Mouse (Mus musculus) intestine, postnatal 0 days (tissue): Measurements from ENCODE around the gene Zfp967. TPM values are rescaled to one million over a fixed set of nuclear protein-coding genes. Genes with fewer than 3 reads are reported as not detected.
"Not testable (repeated sequence)": the region's sequence is repeated elsewhere in the genome, so short reads cannot be mapped to it uniquely, and the experiment has no call there.

Experiments used
- ATAC-seq: fragments of 200-750 bp; cut with Nextera tagmentation; 2 replicates; pipeline ENCODE4 v1.8.0; 2017; ENCODE audit warnings: mild to moderate bottlenecking, moderate TSS enrichment, moderate library complexity
- H3K27ac ChIP-seq: fragments of 300-500 bp; sonication (generic); 2 replicates; pipeline ENCODE4 v1.5.1; 2014; ENCODE audit warnings: mild to moderate bottlenecking, low read depth, low read length, moderate library complexity
- H3K27me3 ChIP-seq: fragments of 300-500 bp; sonication (generic); replicated peaks from 2 replicates; pipeline ENCODE4 v1.6.1; 2014; ENCODE audit warnings: low read length, mixed read lengths; ENCODE audit not compliant: control insufficient read depth, insufficient read depth
- H3K36me3 ChIP-seq: fragments of 300-500 bp; sonication (generic); 2 replicates; pipeline ENCODE4 v1.6.1; 2014; ENCODE audit warnings: mild to moderate bottlenecking, moderate library complexity; ENCODE audit not compliant: control insufficient read depth, insufficient read depth
- H3K4me1 ChIP-seq: fragments of 300-500 bp; sonication (generic); replicated peaks from 2 replicates; pipeline ENCODE4 v1.6.1; 2014; ENCODE audit warnings: antibody characterized with exemption, low read length, mixed read lengths; ENCODE audit not compliant: control insufficient read depth, insufficient read depth
- H3K4me2 ChIP-seq: fragments of 300-500 bp; sonication (generic); replicated peaks from 2 replicates; pipeline ENCODE4 v1.6.1; 2014; ENCODE audit warnings: low read depth, mild to moderate bottlenecking, moderate library complexity
- H3K4me3 ChIP-seq: fragments of 300-500 bp; sonication (generic); 2 replicates; pipeline ENCODE4 v1.5.1; 2014; ENCODE audit warnings: low read depth, low read length
- H3K9ac ChIP-seq: fragments of 300-500 bp; sonication (generic); 2 replicates; pipeline ENCODE4 v1.6.1; 2014; ENCODE audit warnings: mild to moderate bottlenecking, low read depth, low read length
- H3K9me3 ChIP-seq: fragments of 300-500 bp; sonication (generic); 2 replicates; pipeline ENCODE4 v1.6.1; 2016; ENCODE audit warnings: mixed run types; ENCODE audit not compliant: control insufficient read depth
- WGBS: fragments of 180-500 bp; shearing (Covaris S2); extraction: QIAGEN DNeasy Blood & Tissue Kit; methylation state at CpG from one replicate; pipeline ENCODE4 v1.1.7; 2014; 5-methylcytosine and 5-hydroxymethylcytosine counted together
- polyA plus RNA-seq: library from polyadenylated mRNA; unstranded; fragments of >200 nt; fragmentation: Nextera tagmentation; extraction: Ambion mirVana; gene quantifications from 2 replicates; pipeline ENCODE4 v1.2.1, GENCODE M21; 2015

Zfp967 gene
- not detected in 2 replicates for polyA plus RNA-seq

DNA sequence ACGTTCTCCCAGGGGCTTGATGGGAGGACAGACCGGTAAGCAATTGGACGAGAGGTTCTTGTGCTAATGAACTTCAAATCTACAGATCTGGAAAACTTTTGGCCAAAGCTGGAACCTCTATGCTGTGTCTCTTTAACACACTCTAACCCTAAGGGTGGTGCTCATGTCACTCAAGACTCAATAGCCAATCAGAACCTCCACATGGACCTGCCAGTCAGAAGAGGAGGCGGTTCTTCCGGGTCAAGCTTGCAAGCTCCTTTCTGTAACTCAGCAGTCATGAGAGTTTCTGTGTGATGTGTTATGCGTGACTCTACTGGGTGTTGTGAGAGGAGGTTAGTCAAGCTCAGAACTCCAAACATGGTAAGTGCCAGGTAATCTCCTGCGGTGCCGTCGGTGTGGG, at the start of gene Zfp967:
Gene Zfp967 (plus strand): TSS at position 301 of the 400 bp plus-strand sequence.
- WGBS: no CpG with 5 or more reads among the region's 9 CpGs
- not testable (repeated sequence) for H3K4me3 ChIP-seq, H3K27ac ChIP-seq, H3K36me3 ChIP-seq, H3K9me3 ChIP-seq, H3K4me2 ChIP-seq, ATAC-seq, H3K4me1 ChIP-seq, H3K9ac ChIP-seq, H3K27me3 ChIP-seq

DNA sequence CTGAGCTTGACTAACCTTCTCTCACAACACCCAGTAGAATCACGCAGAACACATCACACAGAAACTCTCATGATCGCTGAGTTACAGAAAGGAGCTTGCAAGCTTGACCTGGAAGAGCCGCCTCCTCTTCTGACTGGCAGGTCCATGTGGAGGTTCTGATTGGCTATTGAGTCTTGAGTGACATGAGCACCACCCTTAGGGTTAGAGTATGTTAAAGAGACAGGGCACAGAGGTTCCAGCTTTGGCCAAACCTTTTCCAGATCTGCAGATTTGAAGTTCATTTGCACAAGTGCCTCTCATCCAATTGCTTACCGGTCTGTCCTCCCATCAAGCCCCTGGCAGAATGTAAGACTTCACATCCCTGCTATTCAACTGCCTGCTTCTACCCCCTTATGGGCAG, 34.2 kb upstream of the Zfp967 start, which contains the start of gene Gm14434:
Gene Gm14434 (minus strand): TSS at position 101 of the 400 bp plus-strand sequence.
- H3K36me3 ChIP-seq, H3K4me3 ChIP-seq, H3K4me1 ChIP-seq, H3K9me3 ChIP-seq, H3K9ac ChIP-seq, H3K27ac ChIP-seq, H3K27me3 ChIP-seq, H3K4me2 ChIP-seq, ATAC-seq: not testable (repeated sequence)
- no CpG with 5 or more reads among the region's 4 CpGs for WGBS

Other genes with a start within 250 kb of the Zfp967 start
- gene Gm11009, start 201.6 kb upstream of the Zfp967 start, polyA plus RNA-seq: not detected in 2 replicates
- gene Gm14435, start 97.5 kb upstream of the Zfp967 start, polyA plus RNA-seq: 5.0 and 6.7 TPM in 2 replicates
- gene Gm14434, start 34.3 kb upstream of the Zfp967 start, polyA plus RNA-seq: 6.1 and 8.3 TPM in 2 replicates
- gene Gm14308, start 115.3 kb downstream of the Zfp967 start, polyA plus RNA-seq: 9.8 and 13.8 TPM in 2 replicates
- 3.6 and 3.8 TPM in 2 replicates for gene Zfp973, start 149.5 kb downstream of the Zfp967 start, polyA plus RNA-seq
- gene Gm14305, start 187.3 kb downstream of the Zfp967 start, polyA plus RNA-seq: 14.1 and 14.7 TPM in 2 replicates